Mouse (Mus musculus) adrenal gland, adult 18-20 months (tissue): ENCODE measurements around the gene Pcsk5. TPM values are rescaled to one million over a fixed set of nuclear protein-coding genes. Genes with fewer than 3 reads are reported as not detected.

Source experiments
- DNase-seq, 2 experiments: peaks; one replicate each; pipeline ENCODE4 v3.0.0; 2021 to 2022; ENCODE audit warnings: low spot score in 2 of 2
- long read RNA-seq, 2 experiments: library from polyadenylated mRNA; stranded (forward); transcript quantifications; one replicate each; pipeline ENCODE4 v2.0.0; 2021
- total RNA-seq, 2 experiments: library from RNA; stranded (reverse); gene quantifications; 1 replicate in 1 of 2; 2 replicates in 1 of 2; pipeline ENCODE4 v1.2.3; 2021

Pcsk5 gene
- 100 to 1,000 TPM; 122 to 171 TPM for total RNA-seq
- long read RNA-seq, experiment 1, full-length matches to known transcripts: 88 of 133 reads
- long read RNA-seq, experiment 1, partial matches to known transcripts: 13 of 133 reads
- long read RNA-seq, experiment 1, other reads (novel, unspliced or antisense): 32 of 133 reads
- long read RNA-seq, experiment 2, full-length matches to known transcripts: 227 of 321 reads
- long read RNA-seq, experiment 2, partial matches to known transcripts: 59 of 321 reads
- long read RNA-seq, experiment 2, other reads (novel, unspliced or antisense): 35 of 321 reads

DNA sequence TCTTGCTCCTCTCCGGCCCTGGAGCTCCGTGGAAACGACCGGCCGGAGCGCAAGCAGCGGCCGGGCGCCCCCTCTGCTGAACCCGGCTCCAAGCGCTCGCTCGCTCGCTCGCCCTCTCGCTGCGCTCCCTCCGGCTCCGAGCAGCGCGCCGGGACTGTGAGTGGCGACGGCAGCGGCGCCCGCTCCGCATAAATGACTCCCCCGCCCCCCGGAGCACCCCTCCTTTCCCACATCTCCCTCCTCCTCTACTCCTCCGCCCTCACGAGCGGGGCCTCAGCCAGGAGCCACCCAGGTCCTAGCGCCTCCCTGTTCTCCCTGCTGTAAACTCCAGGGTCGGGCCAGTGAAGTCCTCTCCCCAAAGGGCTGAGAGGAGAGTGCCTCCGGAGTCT, at the start of gene Pcsk5:
Gene Pcsk5, minus strand, starts transcription at position 162 of the 389 bp plus-strand sequence.
- DNase-seq: peak; percentile 86 to 94

DNA sequence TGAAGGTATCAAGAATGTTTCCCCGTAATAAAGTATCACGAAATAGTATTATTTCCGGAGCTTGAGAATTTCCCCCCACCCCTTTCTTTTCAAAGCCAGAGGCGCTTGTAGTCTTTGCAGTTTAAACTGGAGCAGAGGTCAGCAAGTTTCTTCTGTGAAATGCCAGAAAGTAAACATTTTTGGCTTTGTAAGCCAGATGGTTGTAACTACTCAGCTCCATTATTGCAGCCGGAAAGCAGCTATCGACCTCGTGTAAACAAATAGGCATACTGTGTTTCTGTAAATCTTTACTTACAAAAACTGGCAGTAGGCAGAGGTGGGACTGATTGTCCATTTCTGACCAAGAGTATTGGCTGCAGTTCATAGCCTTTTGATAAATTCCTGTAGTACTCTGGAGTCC, 38.4 kb upstream of the Pcsk5 start:
- DNase-seq: no peak

DNA sequence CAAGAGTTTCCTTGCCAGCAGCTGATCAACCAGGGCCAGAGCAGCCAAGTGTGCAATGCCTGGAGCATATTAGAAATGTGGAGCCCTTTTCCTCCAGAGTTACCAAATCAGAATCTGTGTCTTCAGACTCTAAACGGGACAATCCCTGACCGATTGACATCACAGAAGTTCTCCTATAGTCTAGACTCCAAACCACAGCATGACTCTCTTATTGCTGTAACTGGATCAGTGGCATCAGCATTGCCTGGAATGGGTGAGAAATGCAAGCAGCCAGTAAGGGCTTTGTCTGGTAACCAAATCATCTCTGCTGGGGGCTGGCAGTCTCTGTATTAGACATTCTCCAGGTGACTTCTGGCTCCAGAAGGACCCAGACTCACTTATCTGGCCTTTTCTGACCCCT, 37.0 kb upstream of the Pcsk5 start:
- DNase-seq: no peak

DNA sequence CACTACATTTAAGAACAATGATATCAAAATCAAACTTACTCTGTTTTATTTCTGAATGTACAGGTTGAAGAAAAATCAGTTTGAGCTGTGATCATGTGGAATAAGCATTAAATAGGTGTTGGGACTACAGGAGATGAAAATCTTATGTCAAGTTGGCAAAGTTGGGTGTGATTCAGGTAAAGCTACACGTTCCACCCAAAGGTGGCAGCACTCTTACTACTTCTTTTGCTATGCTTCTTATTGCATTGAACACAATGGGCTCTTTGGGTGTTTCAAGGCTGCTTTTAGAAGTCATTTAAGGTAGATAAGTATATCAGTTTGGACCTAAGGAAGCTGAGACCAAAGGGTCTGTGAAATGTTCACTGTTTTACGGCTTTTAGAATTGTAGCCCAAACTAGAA, 36.3 kb upstream of the Pcsk5 start:
- DNase-seq: no peak

DNA sequence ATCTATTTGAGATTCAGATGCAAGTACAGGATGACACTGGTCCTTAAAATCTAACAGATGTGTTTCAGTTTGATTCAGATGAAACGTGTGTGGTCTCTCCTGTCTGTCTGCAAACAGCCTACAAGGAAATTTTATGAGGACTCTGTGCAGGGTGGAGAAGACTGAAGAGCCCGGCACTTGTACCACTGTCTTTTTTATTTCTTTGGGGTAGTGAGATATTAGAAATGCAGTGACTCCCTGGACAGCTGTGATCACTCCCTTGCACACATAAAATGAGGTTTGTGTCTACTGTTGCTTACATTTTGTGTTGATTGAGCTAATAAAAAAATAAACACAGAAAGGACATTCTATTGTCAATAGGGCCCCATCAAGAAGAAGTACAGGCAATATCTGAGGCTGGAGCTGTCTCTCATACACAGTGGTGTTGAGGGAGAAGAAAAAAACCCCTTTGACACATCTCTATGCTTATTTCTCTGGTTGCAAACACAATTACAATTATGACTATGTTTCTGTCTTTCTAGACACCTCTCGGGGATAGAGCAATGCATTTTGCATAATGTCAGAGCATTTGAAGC, 29.0 kb upstream of the Pcsk5 start:
- no peak for DNase-seq

DNA sequence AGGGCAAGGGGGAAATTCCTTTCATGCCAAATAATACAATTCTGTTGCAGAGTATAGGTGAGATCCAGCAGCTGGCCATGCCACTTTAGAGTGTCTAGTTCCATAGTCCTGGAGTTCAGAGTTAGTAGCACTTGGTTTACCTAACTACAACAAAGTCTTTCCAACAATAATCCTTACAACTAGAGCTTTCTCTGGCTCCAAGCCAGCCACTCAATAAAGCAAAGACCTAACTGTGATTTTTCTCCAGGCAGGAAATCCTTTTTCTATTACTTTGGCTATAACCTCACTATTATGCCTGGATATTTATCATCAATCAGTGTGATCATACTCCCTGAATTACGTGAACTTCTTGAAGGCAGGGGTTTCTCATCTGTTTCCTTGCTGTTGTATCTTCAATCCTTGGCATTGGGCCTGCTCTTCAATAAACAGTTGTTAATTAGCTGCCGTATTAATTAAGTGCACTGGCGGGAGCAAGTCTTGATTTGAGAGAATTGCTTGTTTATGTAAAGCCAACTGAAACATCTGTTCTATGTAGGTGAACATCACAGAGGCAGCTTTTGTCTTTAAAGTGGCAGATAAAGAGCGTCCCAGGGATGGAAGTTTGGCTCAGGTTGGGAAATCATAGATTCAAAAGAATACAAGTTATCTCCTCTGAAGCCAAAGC, 23.1 kb upstream of the Pcsk5 start:
- DNase-seq: no peak

DNA sequence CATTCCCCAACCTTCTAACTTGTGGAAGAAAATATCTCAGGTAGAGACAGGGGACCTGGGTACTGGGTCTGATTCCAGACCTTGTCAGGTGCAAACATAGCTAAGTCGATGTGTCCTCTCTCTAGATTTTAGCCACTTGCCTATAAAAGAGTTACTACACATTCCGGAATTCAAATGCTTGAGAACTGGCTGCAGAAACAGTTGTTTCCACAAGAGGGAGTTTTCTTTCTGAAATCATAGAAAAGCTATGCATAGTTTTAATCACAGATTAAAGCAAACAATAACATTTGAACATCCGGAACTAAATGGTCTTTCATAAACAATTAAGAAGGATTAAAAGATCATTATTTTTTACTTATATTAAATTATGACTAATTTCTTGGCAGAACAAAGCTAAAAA, 19.3 kb upstream of the Pcsk5 start:
- DNase-seq: no peak

DNA sequence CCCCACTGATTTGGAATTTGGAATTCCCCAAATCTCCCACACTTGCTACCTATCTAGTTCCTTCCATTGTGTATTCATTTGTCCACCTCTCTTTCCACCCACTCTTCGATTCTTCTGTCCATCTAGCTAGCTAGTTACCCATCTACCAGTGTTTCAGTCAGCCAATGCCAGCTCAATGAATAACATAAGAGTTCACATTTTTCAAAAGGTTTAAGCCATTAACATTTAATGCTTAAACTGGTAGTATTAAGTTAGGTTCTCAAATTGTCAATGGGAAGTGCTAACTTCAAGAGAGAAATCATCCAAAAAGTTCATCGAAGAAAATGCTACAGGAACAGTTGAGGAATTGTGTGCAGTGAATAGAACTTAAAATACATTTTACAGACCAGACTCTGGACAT, 11.0 kb upstream of the Pcsk5 start:
- DNase-seq: no peak

DNA sequence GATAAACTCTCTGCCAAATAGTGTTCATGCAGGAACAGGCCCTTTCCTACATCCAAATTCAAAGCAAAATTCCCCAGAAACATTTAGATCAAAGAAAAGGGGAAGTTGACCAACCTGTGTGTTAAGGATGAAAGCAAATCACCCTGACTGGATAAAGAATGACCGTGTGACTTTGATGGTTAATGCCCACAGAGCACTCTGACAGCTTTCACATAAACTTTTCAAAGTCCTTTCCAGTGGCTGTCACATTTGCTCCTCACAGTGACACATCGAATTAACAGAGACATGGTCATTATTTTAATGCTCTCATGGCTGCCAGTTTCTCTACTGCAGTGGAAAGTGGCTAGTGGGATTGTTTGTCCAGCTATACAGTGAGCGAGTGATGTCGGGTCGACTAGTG, 8.5 kb upstream of the Pcsk5 start:
- no peak for DNase-seq

DNA sequence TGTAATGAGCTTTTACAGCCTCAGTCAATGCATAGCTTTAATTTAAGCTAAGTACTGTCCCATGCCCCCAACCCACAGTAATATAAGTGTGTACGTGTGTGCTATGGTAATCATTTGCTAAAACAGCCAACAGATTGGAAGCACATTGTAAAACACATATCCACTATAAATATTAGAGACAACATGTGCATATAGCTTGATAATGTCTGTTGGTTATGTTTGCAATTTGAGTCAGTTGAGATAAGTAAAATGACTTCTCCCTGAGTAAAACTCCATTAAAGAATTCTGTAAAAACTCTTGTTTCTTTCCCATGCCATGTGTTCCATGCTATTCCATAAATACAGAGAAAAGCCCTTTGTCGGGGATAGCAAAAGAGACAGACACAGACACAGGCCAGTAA, 4.2 kb upstream of the Pcsk5 start:
- no peak for DNase-seq

DNA sequence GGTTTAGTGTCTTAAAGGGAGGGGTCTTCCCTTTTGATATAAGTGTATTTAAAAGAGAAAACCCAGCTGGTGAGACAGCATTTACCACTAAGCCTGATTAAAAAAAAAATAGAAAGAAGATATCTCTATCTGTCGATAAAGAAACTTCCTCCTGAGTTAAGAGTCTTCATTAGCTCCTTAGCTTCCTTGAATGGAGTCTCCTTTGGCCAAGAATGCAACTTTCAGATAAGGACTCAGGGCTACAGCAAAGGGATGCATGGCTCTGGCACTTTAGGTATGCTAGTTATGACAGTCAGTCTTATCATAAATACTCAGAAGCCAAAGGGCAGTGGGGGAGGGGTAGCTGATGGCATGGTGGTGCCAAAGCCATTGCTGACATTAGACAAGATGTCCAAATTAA, 2.4 kb upstream of the Pcsk5 start:
- no peak for DNase-seq

DNA sequence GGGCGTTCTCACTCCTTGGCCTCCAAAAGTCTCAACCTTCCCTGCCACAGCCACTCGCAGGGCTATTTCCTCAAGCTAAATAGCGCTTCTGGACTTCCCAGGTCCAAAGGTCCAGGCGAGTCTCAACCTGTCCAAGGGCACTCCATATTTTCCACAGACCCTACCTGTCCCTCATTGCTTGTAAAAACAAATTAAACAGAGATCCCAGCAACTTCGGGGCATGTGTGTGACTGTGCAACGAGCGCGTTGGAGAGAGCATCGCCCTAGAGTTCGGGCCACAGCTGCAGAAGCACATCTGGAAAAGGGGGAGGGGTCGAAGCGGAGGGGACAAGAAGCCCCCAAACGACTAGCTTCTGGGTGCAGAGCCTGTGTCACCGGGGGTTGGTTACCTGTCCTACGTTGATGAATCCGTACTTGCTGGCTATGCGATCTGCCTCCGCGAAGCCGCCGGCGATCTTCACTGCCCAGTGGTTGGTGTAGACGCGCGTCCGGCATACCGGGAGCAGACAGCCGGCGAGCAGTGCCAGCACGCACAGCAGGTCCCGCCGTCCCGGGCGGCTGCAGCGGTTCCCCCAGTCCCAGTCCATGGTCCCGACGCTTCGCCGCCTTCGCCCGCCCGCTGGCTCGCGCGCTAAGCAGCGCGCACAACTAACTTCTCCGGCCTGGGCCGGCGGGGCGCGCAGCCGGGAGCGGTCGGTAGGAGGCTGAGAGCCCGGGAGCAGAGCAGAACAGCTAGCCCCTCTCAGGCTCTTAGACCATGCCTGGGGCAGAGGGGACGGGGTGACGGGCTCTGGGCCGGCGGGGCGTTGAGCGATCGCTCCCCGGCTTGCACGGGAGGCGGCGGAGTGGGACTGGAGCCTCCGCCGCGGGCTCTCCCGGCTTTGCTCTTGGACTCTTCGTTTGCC, 614 bp downstream of the Pcsk5 start:
- DNase-seq: peak in 1 of 2 experiments; percentile 48

DNA sequence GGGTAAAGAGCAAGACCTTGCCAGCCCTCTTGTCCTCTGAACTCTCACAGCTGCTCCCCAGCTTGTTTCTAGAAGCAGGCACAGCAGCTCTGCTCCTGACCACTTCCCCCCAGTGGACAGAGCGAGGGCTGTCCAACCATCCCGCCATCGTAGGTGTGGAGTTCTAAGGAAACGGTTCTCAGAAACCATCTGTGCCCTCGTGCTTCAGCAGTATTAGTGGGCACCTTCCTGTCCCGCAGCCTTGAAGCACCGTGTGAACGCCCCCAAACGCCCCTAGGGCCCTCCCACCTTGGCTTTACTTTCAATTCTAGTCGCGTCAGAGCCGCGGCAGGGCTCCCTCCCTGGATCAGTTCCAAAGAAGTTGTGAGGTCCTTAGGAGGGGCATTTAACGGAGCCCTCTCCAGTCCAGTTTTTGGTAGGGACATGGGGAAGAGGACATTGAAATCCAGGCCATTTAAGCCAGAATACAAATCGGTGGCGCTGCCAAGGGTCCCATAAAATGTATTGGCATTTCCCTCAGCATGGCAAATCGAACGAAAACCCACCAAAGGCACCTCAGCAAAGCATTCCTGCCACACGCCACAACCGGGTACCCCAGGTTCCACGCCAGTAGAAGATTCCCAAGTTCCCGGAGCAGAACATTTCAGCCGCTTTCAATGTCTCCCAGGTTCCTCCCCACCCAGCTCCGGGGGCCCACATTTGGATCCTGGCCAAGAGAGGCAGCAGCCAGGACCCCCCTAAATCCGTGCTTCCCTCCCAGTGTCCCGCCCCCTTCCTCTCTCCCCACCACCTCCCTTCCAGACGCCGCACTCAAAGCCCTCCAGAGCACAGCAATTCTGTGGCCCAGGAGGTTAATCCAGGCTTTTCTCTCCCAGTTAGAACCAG, 1.5 kb downstream of the Pcsk5 start:
- peak; percentile 38 to 64 for DNase-seq

DNA sequence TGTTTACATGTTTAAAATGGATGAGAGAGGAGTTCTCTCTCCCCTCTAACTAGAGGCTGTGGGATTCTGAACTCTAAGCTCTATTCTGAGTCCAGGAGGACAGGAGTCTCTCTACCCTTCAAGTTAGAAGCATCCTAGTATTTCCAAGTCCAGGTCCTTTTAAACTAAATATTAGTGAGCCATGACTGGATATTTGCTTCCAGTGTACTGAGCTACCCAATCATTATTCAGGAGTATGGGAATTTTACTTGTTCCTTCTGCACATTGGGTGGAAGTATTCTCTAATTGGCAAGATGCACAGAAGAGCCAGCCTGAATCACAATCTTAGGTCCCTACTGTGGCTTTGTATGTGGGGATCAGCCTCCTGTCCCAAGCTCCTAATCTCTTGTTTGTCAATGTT, 2.5 kb downstream of the Pcsk5 start:
- DNase-seq: no peak

DNA sequence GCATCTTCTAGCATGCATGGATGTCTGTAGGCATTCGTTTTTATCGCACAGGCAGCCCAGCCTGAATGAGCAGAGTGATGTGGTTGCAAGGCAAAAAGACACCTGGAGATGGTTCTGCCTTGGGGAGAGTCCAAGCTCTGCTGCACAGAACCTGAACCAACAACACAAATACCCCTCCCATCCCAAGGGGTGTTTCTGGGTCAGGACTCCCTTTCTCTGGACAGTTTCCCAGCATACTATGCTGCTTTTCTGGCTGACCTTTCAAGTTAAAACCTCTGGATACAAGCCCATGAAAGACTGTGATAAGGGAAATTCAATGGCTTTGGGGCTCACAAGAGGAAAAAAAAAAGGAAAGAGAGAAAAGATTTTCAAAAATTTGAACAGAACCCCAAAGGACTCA, 6.1 kb downstream of the Pcsk5 start:
- DNase-seq: no peak

DNA sequence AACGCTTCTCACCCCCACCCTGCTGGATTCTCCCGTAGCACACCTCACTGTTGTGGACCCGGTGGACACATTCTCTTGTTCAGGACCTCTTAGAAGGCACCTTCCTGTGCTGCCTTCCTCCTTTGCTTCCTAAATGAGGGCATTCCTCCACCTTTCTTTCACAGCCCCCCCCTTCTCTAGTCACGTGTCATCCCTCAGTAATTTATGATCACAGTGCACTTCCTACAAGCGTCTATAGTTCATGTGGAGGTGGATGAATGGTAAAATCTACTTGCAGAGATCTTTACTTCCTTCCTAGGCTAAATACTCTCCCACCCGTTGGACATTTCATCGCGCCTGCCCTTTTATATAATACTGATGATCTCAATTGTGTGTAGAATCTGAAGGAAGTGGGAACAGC, 9.0 kb downstream of the Pcsk5 start:
- no peak for DNase-seq

DNA sequence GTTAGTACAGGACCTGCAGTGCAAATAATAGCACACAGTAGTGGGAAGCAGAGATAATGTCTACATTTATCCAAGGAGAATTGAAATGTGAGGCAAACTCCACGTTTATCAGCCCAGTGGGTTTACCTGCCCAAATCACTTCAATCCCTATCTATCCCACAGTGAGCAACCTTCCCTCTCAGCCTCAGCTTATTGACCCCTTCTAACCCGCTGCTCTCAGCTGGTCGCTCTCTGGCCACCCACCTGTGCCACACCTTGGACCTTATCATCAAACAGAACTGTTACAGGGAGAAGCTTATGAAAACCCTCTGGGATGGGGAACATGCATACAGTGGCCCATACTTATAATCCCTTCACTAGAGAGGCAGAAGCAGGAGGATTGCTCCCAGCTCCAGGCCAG, 10.7 kb downstream of the Pcsk5 start:
- no peak for DNase-seq

DNA sequence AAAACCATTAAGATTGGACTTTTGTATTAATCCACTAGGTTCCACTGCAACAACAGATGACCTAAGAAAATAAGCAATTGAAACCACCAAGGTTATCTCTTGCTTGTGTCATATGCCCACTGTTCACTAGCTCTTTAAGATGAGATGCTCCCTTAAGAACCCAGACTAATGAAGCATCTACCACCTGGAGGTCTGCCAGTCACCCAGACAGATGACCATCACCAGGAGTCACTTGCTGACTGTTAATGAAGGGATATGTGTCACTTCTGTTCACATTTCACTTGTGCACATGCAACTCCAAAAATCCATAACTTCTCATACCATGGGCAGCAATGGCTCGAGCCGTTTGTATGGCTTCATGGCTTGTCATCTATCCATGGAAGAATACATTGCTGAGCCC, 17.4 kb downstream of the Pcsk5 start:
- no peak for DNase-seq

DNA sequence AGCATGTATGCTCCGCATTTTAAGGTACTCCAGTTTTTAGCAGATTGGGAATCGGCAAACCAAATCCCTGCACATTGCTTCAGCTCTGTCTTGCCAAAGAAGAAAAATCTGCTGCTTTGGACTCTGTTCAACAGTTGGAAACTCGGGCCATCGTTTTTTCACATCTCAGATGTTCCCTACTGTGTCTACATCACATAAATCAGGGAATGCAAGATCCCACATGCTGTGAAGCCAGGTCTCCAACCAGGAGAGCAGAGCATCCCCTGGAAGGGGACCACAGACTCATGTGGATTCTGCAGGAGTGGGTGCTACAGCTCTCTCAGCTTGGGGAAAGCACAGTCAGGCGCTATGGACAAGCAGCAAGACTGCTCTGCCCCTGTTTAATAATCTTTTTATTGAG, 18.4 kb downstream of the Pcsk5 start:
- no peak for DNase-seq

DNA sequence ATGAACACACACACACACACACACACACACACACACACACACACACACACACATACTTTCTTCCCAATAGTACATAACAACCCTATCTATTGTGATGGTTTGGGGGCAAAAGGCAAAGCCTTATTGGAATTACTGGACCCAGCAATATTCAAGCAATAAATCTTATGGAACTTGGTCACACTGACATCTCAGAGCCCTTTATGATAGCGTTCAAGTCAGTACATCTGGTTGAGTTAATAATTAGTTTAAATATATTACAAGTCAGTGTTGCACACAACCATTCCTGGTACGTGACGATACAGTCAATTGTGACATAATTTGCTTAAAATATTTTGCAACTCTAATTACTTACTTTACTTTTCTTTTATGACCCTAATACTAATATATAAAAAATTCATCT, 22.4 kb downstream of the Pcsk5 start:
- no peak for DNase-seq
